Mouse (Mus musculus) layer of hippocampus, adult 2 months (tissue): Measurements from ENCODE around the gene Cd4. TPM values are rescaled to one million over a fixed set of nuclear protein-coding genes. Genes with fewer than 3 reads are reported as not detected.

ENCODE experiments used
- DNase-seq, 2 experiments: peaks; one replicate each; pipeline ENCODE4 v3.0.0; 2022; ENCODE audit warnings: low spot score in 2 of 2
- H3K27ac ChIP-seq: fragments of 200-600 bp; 2 replicates; pipeline ENCODE4 v1.8.1; 2022
- H3K4me3 ChIP-seq: fragments of 200-600 bp; 2 replicates; pipeline ENCODE4 v1.8.1; 2022; ENCODE audit warnings: mild to moderate bottlenecking
- CTCF ChIP-seq: fragments of 200-600 bp; conservative IDR thresholded peaks from 2 replicates; pipeline ENCODE4 v1.8.1; 2022; ENCODE audit warnings: antibody characterized with exemption, mild to moderate bottlenecking, moderate library complexity
- total RNA-seq, 2 experiments: library from RNA; stranded (reverse); gene quantifications; 2 replicates each; pipeline ENCODE4 v1.2.3; 2021

Cd4 gene
- total RNA-seq, 2 experiments from 2014 or later, result 0.18 to 0.47 TPM

GRCm38 (mm10) chr6:124919695-124920317, 31.8 kb upstream of the Cd4 start, which contains the start of gene Ptms:
Gene Ptms, minus strand, starts transcription at chr6:124920103.
- peak within 1 kb of the TSS; percentile 99 for H3K27ac ChIP-seq
- H3K4me3 ChIP-seq, result peak within 1 kb of the TSS; percentile 51
- no peak for TF ChIP-seq CTCF
- peak; percentile 91 to 96 for DNase-seq

GRCm38 (mm10) chr6:124918890-124919627, 31.0 kb upstream of the Cd4 start:
- DNase-seq, result no peak
- H3K4me3 ChIP-seq, result peak overlapping the region; percentile 92
- peak overlapping the region; percentile 99 for H3K27ac ChIP-seq
- no peak for TF ChIP-seq CTCF

- peak overlapping the region; percentile 99 for H3K27ac ChIP-seq
- TF ChIP-seq CTCF, result no peak
- DNase-seq, result no peak
- peak overlapping the region; percentile 92 for H3K4me3 ChIP-seq
Observed at GRCm38 (mm10) chr6:124918331-124918690, 30.3 kb upstream of the Cd4 start.

GRCm38 (mm10) chr6:124917518-124918330, 29.7 kb upstream of the Cd4 start:
- no peak for TF ChIP-seq CTCF
- H3K27ac ChIP-seq, result peak overlapping the region; percentile 99
- peak; percentile 90 to 97 for DNase-seq
- peak overlapping the region; percentile 92 for H3K4me3 ChIP-seq

- peak; percentile 77 for TF ChIP-seq CTCF
- peak overlapping the region; percentile 92 for H3K4me3 ChIP-seq
- peak overlapping the region; percentile 99 for H3K27ac ChIP-seq
- DNase-seq, result peak; percentile 83 to 93
Observed at GRCm38 (mm10) chr6:124916695-124917517, 28.9 kb upstream of the Cd4 start.

GRCm38 (mm10) chr6:124915942-124916694, 28.1 kb upstream of the Cd4 start:
- peak; percentile 62 to 67 for DNase-seq
- H3K4me3 ChIP-seq, result peak overlapping the region; percentile 92
- TF ChIP-seq CTCF, result no peak
- peak overlapping the region; percentile 99 for H3K27ac ChIP-seq

- H3K27ac ChIP-seq, result peak overlapping the region; percentile 99
- H3K4me3 ChIP-seq, result peak overlapping the region; percentile 92
- TF ChIP-seq CTCF, result no peak
- DNase-seq, result peak in 1 of 2 experiments; percentile 19
Observed at GRCm38 (mm10) chr6:124915160-124915941, 27.3 kb upstream of the Cd4 start.

GRCm38 (mm10) chr6:124914511-124914910, 26.5 kb upstream of the Cd4 start:
- no peak overlapping the region for H3K4me3 ChIP-seq
- DNase-seq, result no peak
- H3K27ac ChIP-seq, result peak overlapping the region; percentile 99
- no peak for TF ChIP-seq CTCF

GRCm38 (mm10) chr6:124913721-124914285, 25.8 kb upstream of the Cd4 start:
- H3K4me3 ChIP-seq, result no peak overlapping the region
- no peak for DNase-seq

GRCm38 (mm10) chr6:124913214-124913613, 25.2 kb upstream of the Cd4 start:
- Histone ChIP-seq H3K4me3 (no peak overlapping the region), H3K27ac (0 out of 2 replicates have a peak overlapping the region, but pooled peaks have one; percentile 14)
- no peak for DNase-seq
- no peak for TF ChIP-seq CTCF

More at GRCm38 (mm10) chr6:124913721-124914285, 25.8 kb upstream of the Cd4 start:
- TF ChIP-seq CTCF, result no peak
- no peak overlapping the region; the same call in 1 of the 2 replicates for H3K27ac ChIP-seq
